Mouse (Mus musculus): ENCODE data around the gene 4933427D14Rik. TPM values are rescaled to one million over a fixed set of nuclear protein-coding genes. Genes with fewer than 3 reads are reported as not detected.
A peak's percentile ranks its signal among the peaks of the same experiment; 100 is the strongest.
"Not testable (repeated sequence)": the region's sequence is repeated elsewhere in the genome, so short reads cannot be mapped to it uniquely, and the experiment has no call there.

4933427D14Rik gene
- total RNA-seq, 2 experiments from 2014 or later = 3.1 to 4.2 TPM

DNA sequence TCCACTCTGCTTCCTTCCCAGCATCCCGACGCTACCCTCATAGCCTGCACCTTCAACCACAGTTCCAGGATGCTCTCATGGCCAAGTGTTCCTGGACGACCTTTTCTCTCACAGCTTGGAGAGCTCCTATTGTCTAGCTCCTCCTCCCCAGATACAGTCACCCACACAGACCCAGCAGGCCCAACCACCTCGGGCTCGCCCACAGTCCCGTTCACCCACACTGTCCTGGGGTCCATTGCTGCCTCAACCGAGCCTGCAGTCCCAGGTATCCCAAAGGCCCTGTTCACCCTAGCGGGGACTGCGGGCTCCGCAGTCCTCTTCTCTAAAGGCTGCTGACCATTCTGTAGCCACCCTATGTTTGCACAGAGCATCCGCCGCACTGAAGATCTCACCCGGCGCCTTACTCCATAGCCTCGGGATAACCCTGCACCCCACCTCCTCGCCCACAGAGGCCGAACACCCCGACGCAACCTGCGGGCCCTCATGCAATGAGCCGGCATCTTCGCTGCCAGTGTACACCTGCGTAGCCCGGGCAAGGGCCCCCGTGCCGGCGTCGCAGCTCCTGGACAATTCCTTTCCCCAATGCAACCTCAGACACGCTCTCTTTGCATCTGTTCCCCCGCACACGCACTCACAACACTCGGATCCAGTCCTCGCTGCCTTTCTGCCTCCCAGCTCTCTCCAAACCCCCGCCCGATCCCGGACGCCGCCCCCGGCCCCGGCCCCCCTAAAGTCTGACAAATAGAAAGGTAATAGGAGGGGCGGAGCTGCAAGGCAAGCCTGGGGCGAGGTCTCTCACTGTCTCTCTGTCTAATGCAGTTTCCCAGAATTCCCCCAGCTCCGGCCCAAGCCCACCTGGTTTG, 687 bp downstream of the 4933427D14Rik start, which contains the start of gene Gm43951:
Gene Gm43951, minus strand, starts transcription at position 500 of the 863 bp plus-strand sequence.
- intact Hi-C loops (cut with DNase I) = loop anchor here (5.0 to 10.0 kb wide), 2 partner anchors 154 to 588 kb away; partner anchors contain the start of genes Cyb5d2 and Zzef1
- DNase-seq = peak; percentile 12 to 26

DNA sequence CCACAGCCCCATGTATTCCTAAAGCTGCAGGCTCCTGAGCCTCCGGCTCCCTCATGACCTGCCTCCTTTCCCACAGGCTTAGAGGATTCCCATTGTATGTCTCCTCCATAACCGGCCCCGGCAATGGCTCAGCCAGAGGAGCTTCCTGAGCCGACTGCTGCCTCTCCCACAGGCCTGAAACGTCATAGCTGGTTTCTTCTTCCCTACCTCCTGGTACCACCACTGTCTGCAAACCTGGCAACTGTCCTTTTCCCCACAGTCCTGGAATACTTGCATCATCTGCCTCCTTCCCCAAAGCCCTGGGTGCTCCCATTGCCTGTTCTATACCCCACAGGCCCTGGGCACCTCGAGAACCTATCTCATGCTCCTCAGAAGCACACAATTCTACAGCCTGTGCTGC, 2.0 kb downstream of the 4933427D14Rik start:
- intact Hi-C loops (cut with DNase I) = loop anchor here (5.0 to 10.0 kb wide), 2 partner anchors 153 to 590 kb away; partner anchors contain the start of genes Cyb5d2 and Zzef1
- no peak for DNase-seq

GRCm38 (mm10) chr11:72203440-72203839, 3.8 kb downstream of the 4933427D14Rik start:
- intact Hi-C loops (cut with DNase I) = loop anchor here (10.0 kb wide), 1 partner anchor 591 kb away; the partner anchor contains the start of genes Cyb5d2 and Zzef1
- no peak for DNase-seq

DNA sequence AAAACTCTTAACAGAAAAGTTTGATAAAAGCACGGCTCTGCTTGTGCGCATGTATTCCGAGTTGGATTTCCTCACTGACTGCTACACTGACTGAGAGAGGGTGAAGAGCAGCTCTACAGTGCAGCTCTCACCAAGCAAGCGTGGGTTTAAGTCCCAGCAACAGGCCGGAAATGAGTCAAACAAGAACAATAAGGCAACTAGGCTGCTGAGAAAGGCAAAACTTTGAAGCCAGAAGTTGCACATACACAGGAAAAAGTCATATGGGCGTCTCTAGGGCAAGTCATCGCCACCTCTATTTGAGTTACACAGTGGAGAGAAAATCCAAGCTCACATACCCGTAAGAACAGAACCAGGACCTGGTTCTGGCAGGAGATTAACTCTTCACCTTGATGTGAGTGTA, 10.8 kb downstream of the 4933427D14Rik start:
- intact Hi-C loops (cut with DNase I) = no loop called here
- DNase-seq = no peak

DNA sequence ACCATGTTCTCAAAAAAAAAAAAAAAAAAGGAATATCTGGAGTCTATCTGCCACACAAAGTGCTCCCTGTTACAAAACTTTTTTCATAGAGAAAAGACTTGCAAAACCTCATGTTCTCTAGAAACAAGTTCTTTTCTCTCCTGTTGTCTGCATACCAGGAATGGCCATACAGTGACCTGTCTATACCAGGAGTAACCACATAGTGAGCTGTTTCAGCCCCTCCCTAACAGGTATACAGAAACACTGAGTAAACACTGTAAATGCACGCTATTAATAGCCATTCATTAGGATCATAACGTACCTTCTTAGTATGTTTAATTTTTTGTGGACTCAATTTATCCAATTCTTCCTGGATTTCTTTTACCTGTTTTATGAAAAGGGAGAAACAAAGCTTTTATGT, 13.0 kb downstream of the 4933427D14Rik start:
- intact Hi-C loops (cut with DNase I) = no loop called here
- no peak for DNase-seq

GRCm38 (mm10) chr11:72190857-72191256, 16.4 kb downstream of the 4933427D14Rik start:
- intact Hi-C loops (cut with DNase I) = no loop called here
- DNase-seq = no peak

- intact Hi-C loops (cut with DNase I) = no loop called here
- DNase-seq = no peak
These were observed 23.0 kb downstream of the 4933427D14Rik start for GRCm38 (mm10) chr11:72184252-72184651.

DNA sequence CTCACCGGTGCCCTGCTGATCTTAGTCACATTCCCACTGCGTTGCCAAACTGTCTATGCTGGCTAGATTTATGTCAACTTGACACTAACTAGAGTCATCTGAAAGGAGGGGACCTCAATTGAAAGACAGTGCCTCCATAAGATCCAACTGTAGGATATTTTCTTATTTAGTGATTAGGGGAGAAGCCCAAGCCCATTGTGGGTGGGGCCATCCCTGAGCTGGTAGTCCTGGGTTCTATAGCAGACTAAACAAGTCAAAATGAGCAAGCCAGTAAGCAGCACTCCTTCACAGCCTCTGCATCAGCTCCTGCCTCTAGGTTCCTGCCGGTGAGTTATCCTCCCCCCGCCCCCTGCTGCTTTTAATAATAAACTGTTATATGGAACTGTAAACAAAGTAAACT, 26.1 kb downstream of the 4933427D14Rik start:
- no peak for DNase-seq
- intact Hi-C loops (cut with DNase I) = no loop called here

DNA sequence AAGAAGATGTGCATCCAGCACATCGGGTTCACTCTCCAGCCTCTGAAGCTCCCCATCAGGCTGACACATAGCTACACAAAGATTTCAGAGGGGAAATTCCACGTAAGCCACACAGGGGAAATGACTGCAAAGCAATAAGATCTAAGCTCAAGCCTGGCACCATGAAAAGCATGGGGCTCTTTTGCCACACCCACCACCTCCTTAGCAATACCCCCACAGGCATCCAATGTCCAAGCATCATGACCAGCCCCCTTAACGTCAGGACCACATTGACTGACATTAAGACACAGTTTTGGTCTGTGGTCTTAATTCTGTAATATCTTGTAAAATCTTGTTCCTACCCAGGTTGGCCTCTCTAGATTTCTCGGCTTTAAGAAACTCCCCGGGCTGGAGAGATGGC, 26.7 kb downstream of the 4933427D14Rik start:
- intact Hi-C loops (cut with DNase I) = no loop called here
- DNase-seq = no peak

GRCm38 (mm10) chr11:72176553-72176952, 30.7 kb downstream of the 4933427D14Rik start:
- DNase-seq = no peak

GRCm38 (mm10) chr11:72175966-72176365, 31.3 kb downstream of the 4933427D14Rik start:
- DNase-seq = no peak
- intact Hi-C loops (cut with DNase I) = no loop called here

More at GRCm38 (mm10) chr11:72176553-72176952, 30.7 kb downstream of the 4933427D14Rik start:
- intact Hi-C loops (cut with DNase I) = no loop called here

DNA sequence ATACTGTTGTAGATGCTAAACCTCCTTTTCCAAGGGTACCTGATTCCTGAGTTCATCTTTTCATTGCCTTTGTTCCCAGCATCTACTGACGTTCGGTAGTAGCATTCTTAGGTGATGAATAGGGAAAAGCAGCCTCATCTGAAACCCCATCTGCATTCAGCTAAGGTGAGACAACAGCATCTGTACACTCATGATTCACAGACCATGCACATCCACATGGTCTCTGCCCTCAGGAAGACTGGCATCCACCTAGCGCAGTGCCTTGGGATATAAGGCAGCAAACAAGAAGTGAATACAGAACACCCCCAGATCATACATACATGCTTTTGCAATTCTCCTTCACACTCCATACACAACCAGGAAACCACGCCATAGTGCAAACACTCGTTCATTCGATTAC, 32.5 kb downstream of the 4933427D14Rik start:
- intact Hi-C loops (cut with DNase I) = no loop called here
- no peak for DNase-seq

DNA sequence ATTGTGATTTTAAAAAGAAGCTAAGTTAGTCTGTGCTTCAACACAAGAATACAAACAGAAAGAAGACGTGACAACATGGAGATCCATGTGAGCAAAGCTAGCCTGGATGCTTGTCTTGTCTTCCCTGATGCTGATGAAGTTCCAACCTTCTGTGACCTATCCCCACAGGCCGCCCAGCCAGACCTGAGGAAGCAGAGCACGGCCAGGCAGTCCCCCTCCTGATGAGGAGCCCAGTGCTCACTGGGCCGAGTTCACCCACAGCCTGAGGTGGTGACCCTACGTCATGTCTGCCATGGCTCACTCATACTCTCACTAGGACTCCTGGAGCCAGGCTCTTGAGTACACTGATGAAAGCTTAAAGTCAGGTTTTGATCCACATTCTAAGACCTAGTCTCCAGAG, 33.8 kb downstream of the 4933427D14Rik start:
- no peak for DNase-seq
- intact Hi-C loops (cut with DNase I) = no loop called here

- intact Hi-C loops (cut with DNase I) = not testable (repeated sequence)
These were observed 35.4 kb downstream of the 4933427D14Rik start for GRCm38 (mm10) chr11:72171906-72172305.

GRCm38 (mm10) chr11:72169871-72170270, 37.4 kb downstream of the 4933427D14Rik start:
- no peak for DNase-seq
- intact Hi-C loops (cut with DNase I) = no loop called here

More at GRCm38 (mm10) chr11:72171906-72172305, 35.4 kb downstream of the 4933427D14Rik start:
- not testable (repeated sequence) for DNase-seq

- no peak for DNase-seq
- intact Hi-C loops (cut with DNase I) = no loop called here
These were observed 44.1 kb downstream of the 4933427D14Rik start for GRCm38 (mm10) chr11:72163198-72163597.

DNA sequence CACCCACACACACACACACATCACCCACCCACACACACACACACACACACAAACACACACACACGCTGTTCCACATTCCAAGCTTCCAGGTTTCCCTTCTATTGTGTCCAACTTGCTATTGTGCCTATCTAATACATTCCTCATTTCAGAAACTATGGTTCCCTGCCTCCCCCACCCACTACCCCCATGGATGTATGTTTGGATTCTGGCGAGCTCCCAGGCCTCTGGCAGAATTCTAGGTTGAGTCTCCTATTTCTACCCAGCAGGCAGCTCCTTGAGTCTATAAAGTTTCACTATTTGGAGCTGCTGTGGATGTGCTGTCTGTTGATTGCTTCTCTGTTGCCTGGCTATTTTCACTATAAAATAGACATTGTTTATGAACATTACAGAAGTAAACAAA, 50.6 kb downstream of the 4933427D14Rik start:
- intact Hi-C loops (cut with DNase I) = no loop called here
- no peak for DNase-seq

DNA sequence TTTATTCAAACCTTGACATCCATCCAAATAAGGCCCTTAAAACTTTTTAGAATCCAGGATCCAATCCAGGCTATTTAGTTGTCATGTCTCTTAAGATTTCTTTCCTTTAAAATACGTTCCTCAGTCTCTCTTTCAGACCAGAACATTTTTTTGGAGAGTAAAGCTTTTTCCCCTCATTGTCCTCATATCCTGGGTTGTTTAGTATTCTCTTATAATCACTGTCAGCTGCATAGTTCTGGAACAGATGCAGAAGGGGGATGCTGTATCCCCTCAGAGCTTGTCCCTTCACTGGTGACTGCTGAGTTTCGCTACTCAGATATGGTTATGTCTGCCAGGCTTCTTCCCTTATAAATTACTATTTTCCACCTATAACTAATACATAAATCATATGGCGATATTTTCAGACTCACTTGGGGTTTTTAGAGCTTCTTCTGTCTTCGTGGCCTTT, 51.3 kb downstream of the 4933427D14Rik start:
- DNase-seq = no peak
- intact Hi-C loops (cut with DNase I) = no loop called here

GRCm38 (mm10) chr11:72155186-72155980, 51.9 kb downstream of the 4933427D14Rik start:
- DNase-seq = no peak
- intact Hi-C loops (cut with DNase I) = no loop called here

- no peak for DNase-seq
- intact Hi-C loops (cut with DNase I) = no loop called here
These were observed 54.0 kb downstream of the 4933427D14Rik start for GRCm38 (mm10) chr11:72153122-72153862.

Measured in heart, postnatal 36 days (tissue).